Mouse (Mus musculus) embryonic facial prominence, embryonic 12.5 days (tissue): Measurements from ENCODE around the gene Mras. TPM values are rescaled to one million over a fixed set of nuclear protein-coding genes. Genes with fewer than 3 reads are reported as not detected.

ENCODE experiments used
- ATAC-seq: fragments of 200-750 bp; cut with Nextera tagmentation; 2 replicates; pipeline ENCODE4 v1.8.0; 2017; ENCODE audit not compliant: insufficient number of reproducible peaks, insufficient read depth, low FRiP score, low TSS enrichment
- H3K27ac ChIP-seq: fragments of 300-500 bp; sonication (generic); 2 replicates; pipeline ENCODE4 v1.5.1; 2016; ENCODE audit warnings: mild to moderate bottlenecking
- H3K27me3 ChIP-seq: fragments of 300-500 bp; sonication (generic); 2 replicates; pipeline ENCODE4 v1.6.1; 2016; ENCODE audit warnings: mild to moderate bottlenecking, moderate library complexity
- H3K36me3 ChIP-seq: fragments of 300-500 bp; sonication (generic); 2 replicates; pipeline ENCODE4 v1.6.1; 2016; ENCODE audit warnings: mild to moderate bottlenecking
- H3K4me1 ChIP-seq: fragments of 300-500 bp; sonication (generic); 2 replicates; pipeline ENCODE4 v1.6.1; 2016
- H3K4me2 ChIP-seq: fragments of 300-500 bp; sonication (generic); replicated peaks from 2 replicates; pipeline ENCODE4 v1.6.1; 2016; ENCODE audit warnings: mild to moderate bottlenecking, moderate library complexity
- H3K4me3 ChIP-seq: fragments of 300-500 bp; sonication (generic); 2 replicates; pipeline ENCODE4 v1.5.1; 2016; ENCODE audit warnings: mild to moderate bottlenecking
- H3K9ac ChIP-seq: fragments of 300-500 bp; sonication (generic); 2 replicates; pipeline ENCODE4 v1.6.1; 2016; ENCODE audit warnings: mild to moderate bottlenecking, moderate library complexity
- H3K9me3 ChIP-seq: fragments of 300-500 bp; sonication (generic); 2 replicates; pipeline ENCODE4 v1.6.1; 2016; ENCODE audit warnings: mild to moderate bottlenecking, moderate library complexity
- WGBS: fragments of 180-500 bp; shearing (Covaris S2); methylation state at CpG from one replicate; pipeline ENCODE4 v1.1.7; 2016; 5-methylcytosine and 5-hydroxymethylcytosine counted together
- polyA plus RNA-seq: library from polyadenylated mRNA; unstranded; fragments of >200 nt; fragmentation: Nextera tagmentation; extraction: Ambion mirVana; gene quantifications from 2 replicates; pipeline ENCODE4 v1.2.1, GENCODE M21; 2016

Gene Mras
- polyA plus RNA-seq: 20.5 and 25.7 TPM in 2 replicates

DNA sequence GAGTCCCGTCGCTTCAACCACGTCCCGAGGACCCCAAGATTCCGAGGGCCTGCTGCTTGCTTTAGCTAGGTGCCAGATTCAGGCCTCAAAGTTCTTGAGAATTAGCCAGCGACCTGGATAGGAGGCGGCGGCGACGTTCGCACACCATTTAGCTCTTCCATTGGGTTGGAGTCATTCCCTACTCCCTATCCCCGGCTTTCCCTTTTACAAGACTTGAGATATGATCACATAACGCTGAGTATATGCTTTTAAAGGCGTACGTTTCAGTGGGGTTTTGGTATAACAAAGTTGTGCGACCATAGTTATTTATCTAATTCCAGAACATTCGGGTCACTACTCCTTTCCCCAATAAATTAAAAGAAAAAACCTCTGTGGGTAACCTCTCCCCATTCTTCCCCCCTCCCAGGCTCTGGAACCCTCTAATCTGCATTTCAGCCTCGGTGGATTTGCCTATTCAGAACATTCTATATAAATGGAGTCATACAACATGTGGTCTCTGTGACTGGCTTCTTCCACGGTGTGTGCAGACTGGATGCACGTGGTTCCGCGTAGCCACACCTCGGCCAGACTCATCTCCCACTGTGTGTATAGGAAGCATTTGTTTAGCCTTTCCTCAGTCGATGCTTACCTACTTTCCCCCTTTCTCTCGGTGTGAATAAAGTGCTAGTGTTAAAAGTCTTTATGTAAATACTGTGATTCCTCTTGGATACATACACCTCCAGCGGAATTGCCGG lies at the start of gene Mras:
Gene Mras (minus strand): TSS at position 351 of the 734 bp plus-strand sequence.
- Histone ChIP-seq H3K9ac (peak within 1 kb of the TSS; percentile 86), H3K27ac (peak within 1 kb of the TSS; percentile 88), H3K9me3 (no peaks in the 10 kb centered on the region), H3K4me2 (peak within 1 kb of the TSS; percentile 87), H3K4me3 (peak within 1 kb of the TSS; percentile 76), H3K36me3 (no peaks in the 10 kb centered on the region), H3K27me3 (peaks cover 25% of the 10 kb centered on the region), H3K4me1 (peaks cover 24% of the 10 kb centered on the region)
- no peak for ATAC-seq
- 16% methylated on average over 27 of the region's 27 CpGs for WGBS

DNA sequence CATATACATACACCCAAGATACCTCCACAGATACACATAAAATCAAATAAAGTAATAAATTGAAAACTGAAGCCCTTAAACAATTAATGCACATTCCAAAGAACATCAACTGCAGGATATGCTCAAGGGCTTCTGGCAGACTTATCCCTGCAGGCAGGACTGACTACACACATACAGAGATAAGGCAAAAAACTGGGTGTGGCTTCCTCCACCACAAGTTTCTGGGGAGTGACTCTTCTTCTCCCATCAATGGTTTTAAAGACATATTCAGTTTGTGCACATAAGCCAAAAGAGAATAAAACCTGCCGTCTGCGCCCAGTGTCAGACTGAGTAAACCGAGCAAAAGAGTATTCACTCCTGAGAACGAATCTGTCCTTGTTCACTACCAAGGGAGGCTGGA lies 48.0 kb upstream of the Mras start:
- Histone ChIP-seq H3K4me3 (no peak overlapping the region), H3K36me3 (peaks cover 53% of the 10 kb centered on the region), H3K27me3 (no peaks in the 10 kb centered on the region), H3K4me2 (no peak overlapping the region), H3K9me3 (no peaks in the 10 kb centered on the region), H3K27ac (no peak overlapping the region), H3K4me1 (no peaks in the 10 kb centered on the region), H3K9ac (no peak overlapping the region)
- ATAC-seq: no peak
- WGBS: 95% methylated on average over 4 of the region's 4 CpGs

DNA sequence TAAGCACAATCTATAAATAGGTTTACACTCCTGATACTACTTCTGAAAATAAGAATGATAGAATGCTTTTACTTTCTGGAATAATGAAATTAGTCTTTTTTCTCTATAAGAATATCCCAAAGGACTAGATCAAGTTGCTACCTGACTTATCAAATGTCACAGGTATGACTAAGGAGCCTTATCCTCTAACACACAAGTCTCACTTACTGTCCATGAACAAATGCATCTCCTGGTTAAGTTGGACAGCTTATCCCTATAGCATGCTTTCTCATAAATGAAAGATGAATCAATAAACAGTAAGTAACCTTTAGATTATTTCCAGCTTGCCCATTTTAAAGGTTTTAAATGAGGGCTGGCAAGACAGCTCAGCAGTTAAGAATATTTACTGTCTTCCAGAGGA lies 47.5 kb upstream of the Mras start:
- H3K4me2 ChIP-seq: no peak overlapping the region
- H3K27me3 ChIP-seq: no peaks in the 10 kb centered on the region
- H3K4me1 ChIP-seq: no peaks in the 10 kb centered on the region
- no peak for ATAC-seq
- H3K27ac ChIP-seq: no peak overlapping the region
- peaks cover 49% of the 10 kb centered on the region for H3K36me3 ChIP-seq
- no peak overlapping the region for H3K4me3 ChIP-seq
- no peak overlapping the region for H3K9ac ChIP-seq
- no peaks in the 10 kb centered on the region for H3K9me3 ChIP-seq

DNA sequence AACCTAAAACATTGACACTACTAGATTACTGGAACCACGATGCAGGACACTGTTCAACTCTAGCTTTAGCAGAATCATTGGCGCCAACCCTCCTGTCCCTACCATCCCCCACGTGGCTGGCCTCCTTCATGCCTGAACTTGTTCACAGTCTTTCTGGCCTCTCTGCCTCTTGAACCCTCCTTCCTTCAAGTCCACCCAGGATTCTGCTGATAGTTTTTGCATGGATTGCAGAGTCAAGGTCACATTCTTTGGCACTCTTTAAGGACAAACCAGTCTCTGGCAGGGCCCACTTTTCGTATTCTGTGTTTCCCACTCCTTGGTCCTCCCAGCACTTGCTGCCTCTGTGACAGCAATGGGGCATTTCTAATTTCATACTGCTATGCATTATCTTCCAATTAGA lies 46.0 kb upstream of the Mras start:
- WGBS: 88% methylated on average over 4 of the region's 4 CpGs
- ATAC-seq: no peak
- H3K4me3 ChIP-seq: no peak overlapping the region
- no peaks in the 10 kb centered on the region for H3K27me3 ChIP-seq
- peaks cover 43% of the 10 kb centered on the region for H3K36me3 ChIP-seq
- no peaks in the 10 kb centered on the region for H3K4me1 ChIP-seq
- H3K9me3 ChIP-seq: no peaks in the 10 kb centered on the region
- no peak overlapping the region for H3K27ac ChIP-seq
- H3K4me2 ChIP-seq: no peak overlapping the region
- H3K9ac ChIP-seq: no peak overlapping the region

DNA sequence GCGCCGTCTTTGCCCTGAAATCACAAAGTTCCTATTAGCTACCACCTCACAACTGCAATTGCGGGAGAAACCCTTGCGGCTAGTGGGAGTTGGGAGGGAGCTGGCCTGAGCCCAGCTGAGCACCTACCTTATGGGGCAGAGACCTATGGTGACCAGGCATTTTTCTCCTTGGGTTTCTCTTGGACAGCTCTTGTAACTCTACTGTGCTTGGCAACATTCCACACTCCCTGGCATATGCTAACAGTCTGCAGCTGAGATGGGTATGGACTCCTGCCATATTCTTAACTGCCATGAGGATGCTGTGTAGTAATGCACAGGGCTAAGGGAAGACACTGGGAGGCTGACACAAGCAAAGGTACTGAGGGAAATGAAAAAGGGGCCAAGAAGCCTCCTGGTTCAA lies 43.6 kb upstream of the Mras start:
- H3K27me3 ChIP-seq: no peaks in the 10 kb centered on the region
- no peaks in the 10 kb centered on the region for H3K4me1 ChIP-seq
- no peak for ATAC-seq
- no peak overlapping the region for H3K9ac ChIP-seq
- peaks cover 30% of the 10 kb centered on the region for H3K36me3 ChIP-seq
- H3K9me3 ChIP-seq: no peaks in the 10 kb centered on the region
- H3K4me2 ChIP-seq: no peak overlapping the region
- no peak overlapping the region for H3K27ac ChIP-seq
- no peak overlapping the region for H3K4me3 ChIP-seq
- 91% methylated on average over 4 of the region's 4 CpGs for WGBS

DNA sequence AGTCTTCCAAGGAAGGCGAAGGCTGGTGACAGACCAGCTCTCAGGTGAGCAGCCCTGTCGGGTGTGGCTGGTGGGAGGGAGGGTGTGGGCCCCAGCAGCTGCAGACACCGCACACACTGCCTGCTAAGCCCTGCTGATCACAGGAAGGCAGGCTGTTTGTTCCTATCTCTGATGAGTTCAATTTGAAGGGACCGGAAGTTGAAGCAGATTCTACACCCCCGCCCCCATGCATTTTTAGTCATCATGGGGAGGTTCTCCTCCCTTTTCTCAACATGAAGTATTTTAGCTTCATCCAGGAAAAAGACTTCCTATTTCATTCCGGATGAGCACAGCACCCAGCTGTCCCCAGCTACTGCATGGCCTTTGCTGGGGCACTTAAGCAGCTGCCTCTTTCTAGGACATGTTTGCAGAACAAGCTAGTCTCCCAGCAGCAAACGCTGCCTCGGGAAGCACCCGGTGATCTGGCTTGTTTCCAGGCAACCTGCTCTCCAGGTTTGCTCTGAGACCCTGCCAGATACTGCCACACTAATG lies 42.1 kb upstream of the Mras start:
- Histone ChIP-seq H3K4me3 (no peak overlapping the region), H3K4me1 (no peaks in the 10 kb centered on the region), H3K9me3 (no peaks in the 10 kb centered on the region), H3K36me3 (peaks cover 29% of the 10 kb centered on the region), H3K27me3 (no peaks in the 10 kb centered on the region), H3K9ac (no peak overlapping the region), H3K27ac (no peak overlapping the region), H3K4me2 (no peak overlapping the region)
- no peak for ATAC-seq
- 79% methylated on average over 9 of the region's 9 CpGs for WGBS

DNA sequence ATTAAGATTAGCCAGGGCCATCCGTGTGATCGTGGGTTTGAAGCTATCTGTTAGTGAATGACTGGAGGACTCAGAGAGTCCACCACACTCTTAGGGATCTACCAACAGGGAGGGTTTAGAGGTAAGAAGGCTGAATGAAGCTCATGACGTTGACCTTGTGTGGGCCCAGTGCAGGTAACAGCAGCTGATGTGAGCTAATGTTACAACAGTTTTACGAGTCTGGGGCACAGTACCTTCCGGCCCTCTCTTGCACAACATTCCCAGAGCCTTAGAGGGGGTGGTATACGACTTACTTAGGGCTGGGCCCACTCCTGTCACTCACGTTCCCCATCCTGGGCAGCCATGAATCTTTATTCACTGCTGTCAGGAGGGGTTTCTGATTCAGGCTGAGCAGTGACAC lies 34.2 kb upstream of the Mras start:
- no peak overlapping the region for H3K9ac ChIP-seq
- no peak overlapping the region for H3K4me2 ChIP-seq
- peaks cover 9% of the 10 kb centered on the region; the same call in 1 of the 2 replicates for H3K36me3 ChIP-seq
- ATAC-seq: no peak
- H3K27me3 ChIP-seq: no peaks in the 10 kb centered on the region
- no peak overlapping the region for H3K4me3 ChIP-seq
- no peaks in the 10 kb centered on the region for H3K9me3 ChIP-seq
- no peaks in the 10 kb centered on the region for H3K4me1 ChIP-seq
- H3K27ac ChIP-seq: no peak overlapping the region
- WGBS: 83% methylated on average over 7 of the region's 7 CpGs

DNA sequence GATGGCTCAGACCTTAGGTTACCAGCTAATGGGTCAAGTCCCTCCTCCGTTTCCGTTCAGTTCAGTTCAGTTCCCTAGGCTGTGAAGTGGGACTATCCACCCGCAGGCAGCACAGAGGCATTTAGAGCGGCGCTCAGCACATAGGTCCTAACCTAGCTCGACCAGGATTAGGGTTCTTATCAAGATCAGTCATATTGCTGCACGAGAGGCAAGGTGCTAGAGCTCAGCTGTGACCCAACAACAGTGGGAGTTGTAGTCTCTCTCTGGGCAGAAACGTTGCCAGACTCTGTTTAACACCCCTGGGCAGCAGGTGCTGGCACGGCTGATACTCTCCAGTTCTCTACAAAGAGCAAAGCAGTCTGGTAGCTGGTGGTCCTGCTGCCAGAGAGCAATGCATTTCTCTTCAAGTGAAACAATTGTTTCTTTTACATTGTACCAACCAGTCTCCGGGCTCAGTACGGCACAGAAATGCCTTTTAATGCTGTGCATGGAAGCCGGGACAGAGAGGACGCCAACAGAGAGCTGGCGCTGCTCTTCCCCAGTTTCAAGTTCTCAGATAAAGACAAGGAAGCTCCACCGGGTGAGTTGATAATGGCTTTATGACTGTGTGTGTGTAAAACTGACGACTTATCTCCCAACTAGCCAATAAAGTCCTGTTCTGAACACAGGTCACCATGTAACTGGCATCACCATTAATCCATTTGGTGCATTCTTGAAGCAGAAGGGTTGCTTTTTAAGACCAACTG lies 33.3 kb upstream of the Mras start:
- no peak overlapping the region for H3K4me2 ChIP-seq
- no peaks in the 10 kb centered on the region for H3K27me3 ChIP-seq
- ATAC-seq: no peak
- no peaks in the 10 kb centered on the region for H3K4me1 ChIP-seq
- 79% methylated on average over 16 of the region's 16 CpGs for WGBS
- H3K36me3 ChIP-seq: 0 out of 2 replicates have a peak, but pooled peaks cover 5% of the 10 kb centered on the region
- no peak overlapping the region for H3K4me3 ChIP-seq
- H3K27ac ChIP-seq: no peak overlapping the region
- H3K9ac ChIP-seq: no peak overlapping the region
- no peaks in the 10 kb centered on the region for H3K9me3 ChIP-seq

DNA sequence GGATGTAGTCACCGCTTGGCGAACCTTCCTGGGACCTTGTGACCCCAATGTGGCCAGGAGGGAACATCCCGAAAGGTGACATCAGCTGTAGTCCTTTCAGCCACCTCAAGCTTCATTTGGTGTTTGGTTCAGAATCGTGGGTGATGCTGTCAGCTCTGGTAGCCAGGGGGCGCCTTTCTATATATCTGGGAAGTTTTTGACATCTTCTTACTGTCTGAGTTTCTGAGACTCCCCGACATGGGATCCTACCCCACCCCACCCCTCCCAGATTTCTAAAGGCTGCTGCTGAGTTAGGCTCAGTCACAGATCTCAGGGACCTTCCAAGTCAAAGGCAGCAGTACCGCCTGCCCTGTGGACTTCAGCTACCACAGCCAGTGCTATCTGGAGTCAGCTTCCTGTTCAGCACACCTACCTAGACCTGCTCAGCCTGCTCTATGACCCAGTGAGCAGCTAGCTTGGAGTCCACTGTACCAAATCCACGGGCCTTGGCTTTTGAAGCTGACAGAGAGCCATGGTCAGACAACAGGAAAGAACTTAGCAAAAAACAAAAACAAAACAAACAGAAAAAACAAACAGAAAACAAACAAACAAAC lies 32.6 kb upstream of the Mras start:
- H3K36me3 ChIP-seq: no peaks in the 10 kb centered on the region
- no peak overlapping the region for H3K4me3 ChIP-seq
- H3K9me3 ChIP-seq: no peaks in the 10 kb centered on the region
- no peak for ATAC-seq
- no peaks in the 10 kb centered on the region for H3K27me3 ChIP-seq
- no peak overlapping the region for H3K27ac ChIP-seq
- 62% methylated on average over 8 of the region's 8 CpGs for WGBS
- no peak overlapping the region for H3K4me2 ChIP-seq
- H3K9ac ChIP-seq: no peak overlapping the region
- no peaks in the 10 kb centered on the region for H3K4me1 ChIP-seq

DNA sequence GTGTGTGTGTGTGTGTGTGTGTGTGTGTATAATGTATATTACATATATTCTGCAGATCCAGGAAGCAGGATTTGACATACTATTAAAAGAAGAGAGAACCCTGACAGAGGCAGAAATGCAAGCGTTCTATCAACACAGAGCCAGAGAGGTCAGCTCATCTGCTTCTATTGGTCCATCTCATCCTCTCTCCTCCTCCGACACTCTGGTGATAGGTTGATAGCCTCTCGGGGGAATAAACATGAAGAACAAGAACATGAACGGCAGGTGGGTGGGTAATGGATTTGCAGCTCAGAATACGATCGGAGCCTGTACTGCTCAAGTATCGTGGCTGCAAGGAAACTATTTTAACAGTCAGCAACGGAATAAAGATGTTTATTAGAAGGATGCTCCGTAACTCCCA lies 31.4 kb upstream of the Mras start:
- H3K4me2 ChIP-seq: no peak overlapping the region
- H3K4me1 ChIP-seq: no peaks in the 10 kb centered on the region
- ATAC-seq: no peak
- no peaks in the 10 kb centered on the region for H3K36me3 ChIP-seq
- WGBS: 77% methylated on average over 9 of the region's 9 CpGs
- no peak overlapping the region for H3K9ac ChIP-seq
- H3K4me3 ChIP-seq: no peak overlapping the region
- no peaks in the 10 kb centered on the region for H3K9me3 ChIP-seq
- H3K27ac ChIP-seq: no peak overlapping the region
- no peaks in the 10 kb centered on the region for H3K27me3 ChIP-seq

DNA sequence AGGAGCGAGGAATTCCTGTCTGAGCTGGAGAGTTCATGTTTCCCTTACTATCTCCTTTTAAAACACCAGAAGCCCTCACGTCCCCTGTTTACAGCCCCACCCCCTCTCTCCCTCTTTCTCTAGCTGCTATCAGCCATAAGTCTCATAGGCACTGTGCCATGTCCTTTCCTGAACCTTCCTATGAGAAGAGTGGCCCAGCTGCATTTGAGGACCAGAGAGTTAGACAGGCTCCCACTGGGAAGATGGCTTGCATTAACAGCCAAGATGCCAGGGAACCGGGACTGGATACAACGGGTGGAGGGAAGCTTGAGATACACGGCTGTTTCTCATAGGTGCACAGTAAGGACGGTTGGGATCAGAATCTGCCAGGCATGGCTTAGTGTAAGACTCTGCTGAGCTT lies 27.7 kb upstream of the Mras start:
- no peak overlapping the region for H3K4me2 ChIP-seq
- no peaks in the 10 kb centered on the region for H3K9me3 ChIP-seq
- WGBS: 78% methylated on average over 6 of the region's 6 CpGs
- no peaks in the 10 kb centered on the region for H3K36me3 ChIP-seq
- H3K4me1 ChIP-seq: no peaks in the 10 kb centered on the region
- no peaks in the 10 kb centered on the region for H3K27me3 ChIP-seq
- ATAC-seq: no peak
- H3K27ac ChIP-seq: no peak overlapping the region
- H3K4me3 ChIP-seq: no peak overlapping the region
- H3K9ac ChIP-seq: no peak overlapping the region

DNA sequence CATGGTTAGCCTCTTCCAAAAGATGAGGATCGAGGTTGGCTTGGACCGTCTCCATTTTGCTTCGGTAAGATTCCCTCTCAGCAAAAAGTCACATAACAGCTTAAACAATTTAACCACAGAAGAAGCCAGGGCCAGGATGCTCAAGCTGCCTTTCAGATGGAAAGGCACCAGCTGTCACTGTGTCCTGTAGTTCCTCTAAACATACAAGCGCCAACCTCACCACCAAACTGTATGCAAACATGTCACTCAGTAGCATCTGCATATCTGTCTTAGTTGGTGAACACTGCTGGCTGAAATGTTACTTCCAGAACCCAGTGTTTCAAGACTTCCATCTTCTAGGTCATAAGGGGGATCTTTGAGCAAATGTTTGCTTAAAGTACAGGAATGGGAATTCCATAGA lies 22.5 kb upstream of the Mras start:
- Histone ChIP-seq H3K4me3 (no peak overlapping the region), H3K4me1 (no peaks in the 10 kb centered on the region), H3K27ac (no peak overlapping the region), H3K4me2 (no peak overlapping the region), H3K9me3 (no peaks in the 10 kb centered on the region), H3K36me3 (no peaks in the 10 kb centered on the region), H3K27me3 (no peaks in the 10 kb centered on the region), H3K9ac (no peak overlapping the region)
- WGBS: 91% methylated on average over 4 of the region's 4 CpGs
- ATAC-seq: no peak
